Mouse (Mus musculus): ENCODE measurements around the gene Ptbp1. TPM values are rescaled to one million over a fixed set of nuclear protein-coding genes. Genes with fewer than 3 reads are reported as not detected.

The Ptbp1 gene
- polyA plus RNA-seq, 1 experiment = 285 TPM

- no peak overlapping the region for H3K27ac ChIP-seq (ENCODE audit: insufficient read depth, low read depth, low read length)
- TF ChIP-seq CTCF (IDR thresholded peaks at IDR 0.05; ENCODE audit: extremely low read depth, insufficient read length, insufficient replicate concordance, low read depth, low read length) (no peak), POLR2A (IDR thresholded peaks at IDR 0.05; ENCODE audit: low read depth, low read length) (no peak)
- H3K4me1 ChIP-seq (ENCODE audit: control insufficient read depth, insufficient read depth, insufficient read length, low read length) = peaks cover 30% of the 10 kb centered on the region
These were observed 7.2 kb downstream of the Ptbp1 start for GRCm38 (mm10) chr10:79861230-79862048.

GRCm38 (mm10) chr10:79862049-79862788, 8.0 kb downstream of the Ptbp1 start:
- no peak overlapping the region for H3K4me3 ChIP-seq (ENCODE audit: low read depth, low read length)
- peaks cover 65% of the 10 kb centered on the region for H3K36me3 ChIP-seq (ENCODE audit: control insufficient read depth, insufficient read depth, low read length)
- 76% methylated on average over 23 of the region's 23 CpGs for WGBS
- no peak overlapping the region for H3K27ac ChIP-seq (ENCODE audit: insufficient read depth, low read depth, low read length)
- no peaks in the 10 kb centered on the region for H3K27me3 ChIP-seq (ENCODE audit: control insufficient read depth, insufficient read depth, low read length)
- H3K4me1 ChIP-seq (ENCODE audit: control insufficient read depth, insufficient read depth, insufficient read length, low read length) = peaks cover 23% of the 10 kb centered on the region
- TF ChIP-seq CTCF (IDR thresholded peaks at IDR 0.05; ENCODE audit: extremely low read depth, insufficient read length, insufficient replicate concordance, low read depth, low read length) (no peak), POLR2A (IDR thresholded peaks at IDR 0.05; ENCODE audit: low read depth, low read length) (no peak)

More at GRCm38 (mm10) chr10:79861230-79862048, 7.2 kb downstream of the Ptbp1 start:
- WGBS = 68% methylated on average over 25 of the region's 25 CpGs
- Histone ChIP-seq H3K27me3 (ENCODE audit: control insufficient read depth, insufficient read depth, low read length) (no peaks in the 10 kb centered on the region), H3K4me3 (ENCODE audit: low read depth, low read length) (no peak overlapping the region), H3K36me3 (ENCODE audit: control insufficient read depth, insufficient read depth, low read length) (peaks cover 73% of the 10 kb centered on the region)

DNA sequence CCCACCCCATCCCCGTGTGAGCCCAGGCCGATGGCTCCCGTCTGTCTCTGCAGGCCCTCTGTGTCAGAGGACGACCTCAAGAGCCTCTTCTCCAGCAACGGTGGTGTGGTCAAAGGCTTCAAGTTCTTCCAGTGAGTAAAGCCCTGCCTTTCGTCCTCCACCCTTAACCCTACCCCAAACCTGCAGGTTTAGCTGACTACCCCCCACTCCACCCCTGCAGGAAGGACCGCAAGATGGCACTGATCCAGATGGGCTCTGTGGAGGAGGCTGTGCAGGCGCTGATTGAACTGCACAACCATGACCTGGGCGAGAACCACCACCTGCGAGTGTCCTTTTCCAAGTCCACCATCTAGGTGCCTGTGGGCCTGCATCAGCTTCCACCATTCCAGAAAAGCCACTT, 8.7 kb downstream of the Ptbp1 start:
- H3K27ac ChIP-seq (ENCODE audit: insufficient read depth, low read depth, low read length) = no peak overlapping the region
- no peaks in the 10 kb centered on the region for H3K27me3 ChIP-seq (ENCODE audit: control insufficient read depth, insufficient read depth, low read length)
- peaks cover 59% of the 10 kb centered on the region for H3K36me3 ChIP-seq (ENCODE audit: control insufficient read depth, insufficient read depth, low read length)
- WGBS = 68% methylated on average over 10 of the region's 10 CpGs
- TF ChIP-seq CTCF (IDR thresholded peaks at IDR 0.05; ENCODE audit: extremely low read depth, insufficient read length, insufficient replicate concordance, low read depth, low read length) = no peak
- no peak for TF ChIP-seq POLR2A (IDR thresholded peaks at IDR 0.05; ENCODE audit: low read depth, low read length)
- peaks cover 16% of the 10 kb centered on the region for H3K4me1 ChIP-seq (ENCODE audit: control insufficient read depth, insufficient read depth, insufficient read length, low read length)
- H3K4me3 ChIP-seq (ENCODE audit: low read depth, low read length) = no peak overlapping the region

GRCm38 (mm10) chr10:79864351-79865188, 10.3 kb downstream of the Ptbp1 start:
- 45% methylated on average over 10 of the region's 10 CpGs for WGBS
- no peak overlapping the region for H3K27ac ChIP-seq (ENCODE audit: insufficient read depth, low read depth, low read length)
- H3K4me1 ChIP-seq (ENCODE audit: control insufficient read depth, insufficient read depth, insufficient read length, low read length) = peaks cover 1% of the 10 kb centered on the region; the same call in 1 of the 2 replicates
- TF ChIP-seq CTCF (IDR thresholded peaks at IDR 0.05; ENCODE audit: extremely low read depth, insufficient read length, insufficient replicate concordance, low read depth, low read length) (no peak), POLR2A (IDR thresholded peaks at IDR 0.05; ENCODE audit: low read depth, low read length) (no peak)
- H3K36me3 ChIP-seq (ENCODE audit: control insufficient read depth, insufficient read depth, low read length) = peaks cover 44% of the 10 kb centered on the region
- no peaks in the 10 kb centered on the region for H3K27me3 ChIP-seq (ENCODE audit: control insufficient read depth, insufficient read depth, low read length)
- no peak overlapping the region for H3K4me3 ChIP-seq (ENCODE audit: low read depth, low read length)

- 45% methylated on average over 12 of the region's 12 CpGs for WGBS
- H3K27ac ChIP-seq (ENCODE audit: insufficient read depth, low read depth, low read length) = no peak overlapping the region
- TF ChIP-seq CTCF (IDR thresholded peaks at IDR 0.05; ENCODE audit: extremely low read depth, insufficient read length, insufficient replicate concordance, low read depth, low read length) (no peak), POLR2A (IDR thresholded peaks at IDR 0.05; ENCODE audit: low read depth, low read length) (no peak)
- H3K36me3 ChIP-seq (ENCODE audit: control insufficient read depth, insufficient read depth, low read length) = peaks cover 37% of the 10 kb centered on the region
- H3K27me3 ChIP-seq (ENCODE audit: control insufficient read depth, insufficient read depth, low read length) = no peaks in the 10 kb centered on the region
- no peak overlapping the region for H3K4me3 ChIP-seq (ENCODE audit: low read depth, low read length)
- no peaks in the 10 kb centered on the region; the same call in 1 of the 2 replicates for H3K4me1 ChIP-seq (ENCODE audit: control insufficient read depth, insufficient read depth, insufficient read length, low read length)
These were observed 11.0 kb downstream of the Ptbp1 start for GRCm38 (mm10) chr10:79865189-79865601.

- Histone ChIP-seq H3K36me3 (ENCODE audit: control insufficient read depth, insufficient read depth, low read length) (peaks cover 31% of the 10 kb centered on the region), H3K27ac (ENCODE audit: insufficient read depth, low read depth, low read length) (no peak overlapping the region), H3K4me3 (ENCODE audit: low read depth, low read length) (no peak overlapping the region), H3K4me1 (ENCODE audit: control insufficient read depth, insufficient read depth, insufficient read length, low read length) (no peaks in the 10 kb centered on the region; the same call in 1 of the 2 replicates), H3K27me3 (ENCODE audit: control insufficient read depth, insufficient read depth, low read length) (no peaks in the 10 kb centered on the region)
- TF ChIP-seq POLR2A (IDR thresholded peaks at IDR 0.05; ENCODE audit: low read depth, low read length) = no peak
- TF ChIP-seq CTCF (IDR thresholded peaks at IDR 0.05; ENCODE audit: extremely low read depth, insufficient read length, insufficient replicate concordance, low read depth, low read length) = peak; percentile 34; the same call in 1 of the 2 replicates
- 39% methylated on average over 19 of the region's 19 CpGs for whole genome bisulfite sequencing
These were observed 11.6 kb downstream of the Ptbp1 start for GRCm38 (mm10) chr10:79865801-79866295.
